Mouse (Mus musculus) pancreas, adult 10 weeks (tissue): Measurements from ENCODE around the gene Coq8b. TPM values are rescaled to one million over a fixed set of nuclear protein-coding genes. Genes with fewer than 3 reads are reported as not detected.

Source experiments
- polyA plus RNA-seq: library from polyadenylated mRNA; stranded (reverse); fragments of 350-450 nt; fragmentation: Illumina TruSeq; extraction: RNeasy Lipid Tissue Mini Kit (QIAGEN cat#74804); gene quantifications from one replicate; pipeline ENCODE4 v1.2.3, GENCODE M21; 2015; ENCODE audit warnings: low read depth, low replicate concordance; ENCODE audit not compliant: insufficient read depth

Coq8b gene
- 10.6 TPM for polyA plus RNA-seq

GRCm38 (mm10) chr7:27232781-27233281 is at the start of gene Coq8b:
Coq8b (plus strand) TSS chr7:27233023.

GRCm38 (mm10) chr7:27195681-27196611 is 36.9 kb upstream of the Coq8b start, which contains the start of the genes BC024978 and Snrpa:
BC024978 (plus strand) TSS chr7:27195781.
Snrpa (minus strand) TSS chr7:27196271.

GRCm38 (mm10) chr7:27228281-27228821 is 4.5 kb upstream of the Coq8b start, which contains the start of gene Itpkc:
Itpkc (minus strand) TSS chr7:27228661.

GRCm38 (mm10) chr7:27258205-27258899 is 25.5 kb downstream of the Coq8b start, which contains the start of gene Numbl:
Numbl (plus strand) TSS chr7:27258433.

Other genes with a start within 250 kb of the Coq8b start
- not detected for gene Cyp2a12, start 203.9 kb upstream of the Coq8b start, polyA plus RNA-seq
- 1.2 TPM for gene Cyp2f2, start 113.1 kb upstream of the Coq8b start, polyA plus RNA-seq
- gene Cyp2t4, start 79.3 kb upstream of the Coq8b start, polyA plus RNA-seq = not detected
- gene Egln2, start 66.2 kb upstream of the Coq8b start, polyA plus RNA-seq = 21.7 TPM
- 15.1 TPM for gene Rab4b, start 54.1 kb upstream of the Coq8b start, polyA plus RNA-seq
- gene Gm21983, start 51.9 kb upstream of the Coq8b start, polyA plus RNA-seq = not detected
- gene Mia, start 51.9 kb upstream of the Coq8b start, polyA plus RNA-seq = not detected
- 4.9 TPM for gene BC024978, start 37.2 kb upstream of the Coq8b start, polyA plus RNA-seq
- 27.5 TPM for gene Snrpa, start 36.8 kb upstream of the Coq8b start, polyA plus RNA-seq
- gene Itpkc, start 4.4 kb upstream of the Coq8b start, polyA plus RNA-seq = 2.8 TPM
- 4.9 TPM for gene Numbl, start 25.4 kb downstream of the Coq8b start, polyA plus RNA-seq
- gene Ltbp4, start 104.7 kb downstream of the Coq8b start, polyA plus RNA-seq = 121 TPM
- 11.7 TPM for gene Shkbp1, start 123.0 kb downstream of the Coq8b start, polyA plus RNA-seq
- gene Gm20479, start 124.4 kb downstream of the Coq8b start, polyA plus RNA-seq = not detected
- 2.4 TPM for gene Sptbn4, start 214.7 kb downstream of the Coq8b start, polyA plus RNA-seq
- gene Blvrb, start 215.0 kb downstream of the Coq8b start, polyA plus RNA-seq = 9.3 TPM
- 2.8 TPM for gene Sertad3, start 240.7 kb downstream of the Coq8b start, polyA plus RNA-seq